Mouse (Mus musculus): ENCODE measurements around the gene Crxos.

GRCm38 (mm10) chr7:15948381-15948941, 66.0 kb downstream of the Crxos start:
- TF ChIP-seq TAL1 (IDR thresholded peaks at IDR 0.05; ENCODE audit: low read length) (no peak), GATA1 (IDR thresholded peaks at IDR 0.05; ENCODE audit: low read length) (no peak)

Data from erythroblast, embryonic 14.5 days (primary cell).